Mouse (Mus musculus) E14TG2a.4 (cell line): ENCODE results near the gene Usp53.
"Not testable (repeated sequence)": the region's sequence is repeated elsewhere in the genome, so short reads cannot be mapped to it uniquely, and the experiment has no call there.

Source experiments
- CTCF ChIP-seq: conservative IDR thresholded peaks from 2 replicates; pipeline ENCODE4 v1.5.1; 2014; ENCODE audit warnings: low read length
- NANOG ChIP-seq: IDR thresholded peaks from 2 replicates; pipeline ENCODE4 v1.6.1; 2014; ENCODE audit warnings: borderline replicate concordance, low read length, mixed read lengths
- POU5F1 ChIP-seq: IDR thresholded peaks from 2 replicates; pipeline ENCODE4 v1.6.1; 2014; ENCODE audit warnings: low read length, borderline replicate concordance

GRCm38 (mm10) chr3:122937176-122937575 lies 47.1 kb downstream of the Usp53 start:
- not testable (repeated sequence) for TF ChIP-seq CTCF, NANOG, POU5F1
